Mouse (Mus musculus): Measurements from ENCODE around the gene Dnajc6. TPM values are rescaled to one million over a fixed set of nuclear protein-coding genes. Genes with fewer than 3 reads are reported as not detected.

Gene Dnajc6
- polyA plus RNA-seq, 1 experiment from 2014 or later: 0.74 TPM

DNA sequence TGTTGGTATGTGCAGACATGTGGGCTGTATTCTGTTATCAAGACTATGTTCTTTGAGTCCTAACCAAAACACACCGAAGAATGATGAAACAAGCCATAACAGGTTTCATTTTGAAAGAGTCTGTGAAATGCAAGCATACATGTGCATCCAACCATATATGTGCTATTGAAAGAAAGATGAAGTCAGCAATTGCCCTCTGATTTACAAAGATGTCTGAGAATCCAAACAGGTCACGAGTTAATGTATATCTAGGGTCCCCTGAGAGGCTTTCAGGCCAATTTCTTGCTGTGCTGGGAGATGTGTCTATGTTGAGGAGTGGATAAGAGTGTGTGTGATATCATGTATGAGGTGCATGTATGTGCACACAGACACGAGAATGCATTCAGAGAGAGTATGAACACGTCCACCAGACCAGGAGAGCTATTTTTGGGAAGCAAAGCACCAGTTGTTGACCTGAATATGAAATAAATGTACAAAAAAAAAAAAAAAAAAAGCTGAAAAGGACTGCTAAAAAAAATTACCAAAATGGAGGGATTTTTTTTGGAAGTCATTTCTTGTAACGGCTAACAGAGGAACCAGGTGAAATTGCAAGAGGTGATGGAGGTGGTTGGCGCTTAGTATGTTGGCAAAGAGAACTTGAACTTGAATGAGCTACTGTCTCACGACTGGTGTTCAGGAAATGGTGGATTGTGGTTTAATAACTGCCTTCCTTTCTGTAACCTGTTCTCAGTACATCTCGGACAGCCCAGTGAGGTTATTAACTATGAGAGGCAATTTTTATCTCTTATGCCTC, 13.9 kb downstream of the Dnajc6 start:
- H3K4me3 ChIP-seq (ENCODE audit: low read length): no peak overlapping the region
- ATAC-seq (ENCODE audit: low FRiP score, low TSS enrichment): no peak
- no peak overlapping the region for H3K27ac ChIP-seq (ENCODE audit: low read depth, low read length)
- H3K9ac ChIP-seq (ENCODE audit: low read depth, low read length): no peak overlapping the region
- H3K36me3 ChIP-seq (ENCODE audit: control insufficient read depth, insufficient read depth, low read length): no peaks in the 10 kb centered on the region
- H3K4me1 ChIP-seq (ENCODE audit: control insufficient read depth, insufficient read depth, low read length): no peaks in the 10 kb centered on the region
- no peaks in the 10 kb centered on the region for H3K9me3 ChIP-seq (ENCODE audit: control insufficient read depth, low read length)
- H3K4me2 ChIP-seq (replicated peaks; ENCODE audit: low read depth, low read length): no peak overlapping the region
- H3K27me3 ChIP-seq (ENCODE audit: control insufficient read depth, insufficient read depth, low read length): peaks cover 8% of the 10 kb centered on the region
- whole genome bisulfite sequencing: 84% methylated on average over 8 of the region's 8 CpGs

DNA sequence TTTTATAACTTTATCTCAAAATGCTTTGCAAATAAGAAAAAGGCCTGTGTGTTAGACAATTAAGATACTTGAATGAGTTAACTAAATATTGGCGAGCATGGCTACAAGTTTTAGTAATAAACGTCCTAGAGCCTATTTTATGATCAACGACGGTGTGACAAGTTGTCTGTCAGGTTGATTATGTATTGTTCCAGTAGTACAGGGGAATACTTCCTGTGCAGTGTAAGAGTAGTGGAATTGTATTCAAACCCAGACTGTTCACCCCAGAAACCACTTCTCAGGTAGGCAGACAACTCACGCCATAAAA, 14.4 kb downstream of the Dnajc6 start:
- H3K4me3 ChIP-seq (ENCODE audit: low read length): no peak overlapping the region
- no peaks in the 10 kb centered on the region for H3K36me3 ChIP-seq (ENCODE audit: control insufficient read depth, insufficient read depth, low read length)
- ATAC-seq (ENCODE audit: low FRiP score, low TSS enrichment): no peak
- no peaks in the 10 kb centered on the region for H3K4me1 ChIP-seq (ENCODE audit: control insufficient read depth, insufficient read depth, low read length)
- peaks cover 8% of the 10 kb centered on the region for H3K27me3 ChIP-seq (ENCODE audit: control insufficient read depth, insufficient read depth, low read length)
- no peak overlapping the region for H3K4me2 ChIP-seq (replicated peaks; ENCODE audit: low read depth, low read length)
- H3K9me3 ChIP-seq (ENCODE audit: control insufficient read depth, low read length): no peaks in the 10 kb centered on the region
- H3K27ac ChIP-seq (ENCODE audit: low read depth, low read length): no peak overlapping the region
- WGBS: 73% methylated on average over 5 of the region's 5 CpGs
- no peak overlapping the region for H3K9ac ChIP-seq (ENCODE audit: low read depth, low read length)

DNA sequence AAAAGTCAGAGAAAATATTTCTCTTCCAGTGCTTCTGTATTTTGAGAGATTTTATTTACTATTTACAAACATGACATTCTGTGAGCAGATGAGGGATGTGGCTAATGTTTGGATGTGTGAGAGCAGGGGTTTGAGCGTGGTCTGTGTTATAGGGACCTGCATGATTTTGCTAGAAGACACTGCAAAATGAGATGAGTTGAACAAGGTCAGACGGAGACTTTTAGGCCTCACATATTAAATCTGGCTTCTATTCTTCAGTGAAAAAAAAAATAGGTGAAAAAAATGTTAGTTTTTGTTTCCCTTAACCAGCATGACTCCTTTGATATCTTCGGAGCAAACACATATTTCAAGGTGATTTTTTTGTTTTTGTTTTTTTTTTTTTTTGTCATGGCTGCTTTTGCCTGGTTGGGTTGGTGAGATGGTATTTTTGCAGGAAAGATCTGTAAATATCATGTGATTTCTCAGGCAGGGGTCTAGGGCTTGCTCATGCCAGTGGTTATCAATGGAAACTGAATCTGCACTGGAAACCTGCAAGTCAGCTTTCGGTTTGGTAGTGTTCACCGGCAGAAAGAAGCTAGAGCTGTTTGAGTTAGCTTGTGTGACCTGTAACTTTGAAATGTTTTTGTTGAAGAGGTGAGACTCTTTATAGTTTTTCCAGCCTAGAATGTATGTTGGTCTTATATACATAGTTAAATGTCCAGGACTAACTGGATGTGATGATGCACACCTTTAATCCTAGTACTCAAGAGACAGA, 15.5 kb downstream of the Dnajc6 start:
- H3K27ac ChIP-seq (ENCODE audit: low read depth, low read length): no peak overlapping the region
- 88% methylated on average over 5 of the region's 5 CpGs for WGBS
- ATAC-seq (ENCODE audit: low FRiP score, low TSS enrichment): no peak
- H3K4me2 ChIP-seq (replicated peaks; ENCODE audit: low read depth, low read length): no peak overlapping the region
- no peak overlapping the region for H3K9ac ChIP-seq (ENCODE audit: low read depth, low read length)
- H3K27me3 ChIP-seq (ENCODE audit: control insufficient read depth, insufficient read depth, low read length): peaks cover 8% of the 10 kb centered on the region
- no peaks in the 10 kb centered on the region for H3K9me3 ChIP-seq (ENCODE audit: control insufficient read depth, low read length)
- H3K4me3 ChIP-seq (ENCODE audit: low read length): no peak overlapping the region
- no peaks in the 10 kb centered on the region for H3K4me1 ChIP-seq (ENCODE audit: control insufficient read depth, insufficient read depth, low read length)
- H3K36me3 ChIP-seq (ENCODE audit: control insufficient read depth, insufficient read depth, low read length): no peaks in the 10 kb centered on the region

DNA sequence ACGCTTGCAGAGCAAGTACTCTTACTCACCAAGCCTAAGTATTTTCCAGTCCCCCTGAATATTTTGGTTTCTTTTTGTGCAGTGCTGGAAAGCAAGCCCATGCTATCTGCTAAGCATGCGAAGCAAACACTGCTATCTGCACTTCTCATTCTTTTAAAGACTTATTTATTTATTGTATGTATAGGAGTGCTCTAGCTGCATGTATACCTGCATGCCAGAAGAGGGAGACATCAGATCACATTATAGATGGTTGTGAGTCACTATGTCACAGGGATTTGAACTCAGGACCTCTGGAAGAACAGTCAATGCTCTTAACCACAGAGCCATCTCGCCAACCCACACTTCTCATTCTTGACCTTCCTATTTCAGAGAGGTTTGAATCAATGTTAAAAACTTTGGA, 16.8 kb downstream of the Dnajc6 start:
- H3K4me1 ChIP-seq (ENCODE audit: control insufficient read depth, insufficient read depth, low read length): no peaks in the 10 kb centered on the region
- H3K27me3 ChIP-seq (ENCODE audit: control insufficient read depth, insufficient read depth, low read length): peaks cover 8% of the 10 kb centered on the region
- H3K4me2 ChIP-seq (replicated peaks; ENCODE audit: low read depth, low read length): no peak overlapping the region
- no peak overlapping the region for H3K9ac ChIP-seq (ENCODE audit: low read depth, low read length)
- ATAC-seq (ENCODE audit: low FRiP score, low TSS enrichment): no peak
- no peaks in the 10 kb centered on the region for H3K9me3 ChIP-seq (ENCODE audit: control insufficient read depth, low read length)
- 89% methylated on average over 3 of the region's 3 CpGs for WGBS
- H3K36me3 ChIP-seq (ENCODE audit: control insufficient read depth, insufficient read depth, low read length): no peaks in the 10 kb centered on the region
- H3K4me3 ChIP-seq (ENCODE audit: low read length): no peak overlapping the region
- H3K27ac ChIP-seq (ENCODE audit: low read depth, low read length): no peak overlapping the region

DNA sequence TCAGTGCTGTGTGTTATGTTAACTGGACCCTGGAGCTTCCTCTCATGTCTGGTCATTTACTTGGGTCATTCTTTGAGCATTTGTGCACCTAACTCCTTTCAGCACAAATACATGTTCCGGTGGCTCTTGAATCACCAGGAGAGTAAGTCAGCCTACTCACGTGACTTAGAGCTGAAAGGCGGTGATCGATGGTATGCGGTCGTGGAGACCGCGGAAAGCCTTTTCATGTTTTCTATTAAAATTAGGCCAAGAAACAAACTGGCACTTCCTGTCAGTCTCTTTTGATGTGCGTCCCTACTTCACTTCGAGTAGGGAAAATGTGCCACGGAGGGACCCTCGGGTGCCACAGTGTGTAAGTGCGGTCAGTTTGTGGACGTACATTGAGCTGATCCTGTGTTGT, 19.4 kb downstream of the Dnajc6 start:
- Histone ChIP-seq H3K9ac (ENCODE audit: low read depth, low read length) (no peak overlapping the region), H3K36me3 (ENCODE audit: control insufficient read depth, insufficient read depth, low read length) (no peaks in the 10 kb centered on the region), H3K27ac (ENCODE audit: low read depth, low read length) (no peak overlapping the region), H3K4me3 (ENCODE audit: low read length) (no peak overlapping the region), H3K4me1 (ENCODE audit: control insufficient read depth, insufficient read depth, low read length) (no peaks in the 10 kb centered on the region), H3K9me3 (ENCODE audit: control insufficient read depth, low read length) (no peaks in the 10 kb centered on the region), H3K27me3 (ENCODE audit: control insufficient read depth, insufficient read depth, low read length) (no peaks in the 10 kb centered on the region), H3K4me2 (replicated peaks; ENCODE audit: low read depth, low read length) (no peak overlapping the region)
- ATAC-seq (ENCODE audit: low FRiP score, low TSS enrichment): no peak
- 95% methylated on average over 14 of the region's 14 CpGs for WGBS

DNA sequence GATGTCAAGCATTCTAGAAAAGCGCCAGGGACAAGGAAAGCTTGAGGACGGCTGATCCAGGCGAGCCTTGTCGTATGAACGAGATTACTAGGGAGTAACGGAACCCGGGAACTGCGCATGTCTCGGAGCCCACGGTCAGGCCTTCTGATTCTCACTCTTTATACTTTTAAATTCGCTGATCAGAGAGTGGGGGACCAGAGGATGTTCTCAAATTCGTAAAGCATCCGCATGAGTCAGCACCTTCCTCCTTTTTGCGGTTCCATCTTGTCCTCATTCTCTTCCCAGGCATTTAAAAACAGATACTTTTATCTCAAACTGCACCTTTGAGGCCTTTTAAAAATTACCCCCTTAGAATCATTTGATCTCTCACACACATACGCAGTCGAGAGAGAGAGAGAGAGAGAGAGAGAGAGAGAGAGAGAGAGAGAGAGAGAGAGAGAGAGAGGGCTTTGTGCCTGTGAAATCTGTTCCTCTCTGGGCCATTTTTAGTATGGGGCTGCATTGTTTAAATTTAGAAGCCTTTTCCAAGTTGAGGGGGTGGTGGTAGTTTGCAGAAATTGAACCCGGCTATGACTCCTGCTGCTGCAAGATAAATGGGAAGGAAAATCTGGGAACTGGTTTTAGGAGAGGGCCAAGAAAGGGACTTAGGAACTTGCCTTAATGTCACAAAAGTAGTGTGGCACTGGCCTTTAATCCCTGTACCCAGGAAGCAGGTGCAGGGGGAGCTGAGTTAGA, 20.2 kb downstream of the Dnajc6 start:
- no peak overlapping the region for H3K9ac ChIP-seq (ENCODE audit: low read depth, low read length)
- H3K27ac ChIP-seq (ENCODE audit: low read depth, low read length): no peak overlapping the region
- H3K27me3 ChIP-seq (ENCODE audit: control insufficient read depth, insufficient read depth, low read length): no peaks in the 10 kb centered on the region
- H3K36me3 ChIP-seq (ENCODE audit: control insufficient read depth, insufficient read depth, low read length): no peaks in the 10 kb centered on the region
- H3K9me3 ChIP-seq (ENCODE audit: control insufficient read depth, low read length): no peaks in the 10 kb centered on the region
- no peak overlapping the region for H3K4me2 ChIP-seq (replicated peaks; ENCODE audit: low read depth, low read length)
- ATAC-seq (ENCODE audit: low FRiP score, low TSS enrichment): no peak
- no peak overlapping the region for H3K4me3 ChIP-seq (ENCODE audit: low read length)
- no peaks in the 10 kb centered on the region for H3K4me1 ChIP-seq (ENCODE audit: control insufficient read depth, insufficient read depth, low read length)
- 89% methylated on average over 17 of the region's 17 CpGs for WGBS

DNA sequence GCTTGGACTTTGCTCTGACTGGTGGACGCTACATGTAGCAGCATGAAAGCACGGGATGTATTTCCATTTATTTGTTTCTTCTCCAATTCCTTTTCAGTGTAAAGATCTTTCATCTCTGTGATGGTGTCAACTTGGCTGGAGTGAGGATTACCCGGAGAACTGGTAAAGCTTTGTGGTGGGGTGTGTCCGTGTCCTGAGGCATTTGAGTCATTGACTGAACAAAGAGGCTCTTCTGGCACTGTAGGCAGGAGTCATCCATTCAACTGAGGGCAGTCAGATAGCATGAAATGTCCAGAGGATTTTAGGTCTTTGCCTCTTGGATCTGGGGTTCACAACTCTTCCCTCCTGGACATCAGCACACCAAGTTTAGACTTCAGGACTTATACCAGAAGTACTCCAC, 35.5 kb downstream of the Dnajc6 start:
- Histone ChIP-seq H3K27ac (ENCODE audit: low read depth, low read length) (no peak overlapping the region), H3K4me3 (ENCODE audit: low read length) (no peak overlapping the region), H3K27me3 (ENCODE audit: control insufficient read depth, insufficient read depth, low read length) (no peaks in the 10 kb centered on the region), H3K9me3 (ENCODE audit: control insufficient read depth, low read length) (no peaks in the 10 kb centered on the region), H3K4me2 (replicated peaks; ENCODE audit: low read depth, low read length) (no peak overlapping the region), H3K36me3 (ENCODE audit: control insufficient read depth, insufficient read depth, low read length) (no peaks in the 10 kb centered on the region), H3K4me1 (ENCODE audit: control insufficient read depth, insufficient read depth, low read length) (no peaks in the 10 kb centered on the region), H3K9ac (ENCODE audit: low read depth, low read length) (no peak overlapping the region)
- ATAC-seq (ENCODE audit: low FRiP score, low TSS enrichment): no peak
- 87% methylated on average over 4 of the region's 4 CpGs for WGBS

DNA sequence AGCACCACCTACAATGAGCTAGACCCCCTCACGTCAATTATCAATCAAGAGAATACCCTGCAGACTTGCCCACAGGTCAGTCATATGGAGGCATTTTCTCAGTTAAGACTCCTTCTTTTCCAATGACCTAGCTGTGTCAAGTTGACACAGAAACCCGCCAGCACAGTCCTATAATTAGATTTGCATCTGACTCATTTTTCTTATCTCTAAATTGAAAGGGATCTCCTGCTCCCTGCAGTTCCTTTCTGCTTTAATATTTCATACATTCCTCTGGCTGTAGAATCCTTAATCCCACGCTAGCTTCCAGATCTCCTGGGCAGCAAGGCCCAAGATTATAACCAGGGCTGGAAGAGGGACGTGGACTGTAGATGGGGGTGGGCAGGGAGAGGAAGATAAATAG, 44.1 kb downstream of the Dnajc6 start:
- Histone ChIP-seq H3K9ac (ENCODE audit: low read depth, low read length) (no peak overlapping the region), H3K9me3 (ENCODE audit: control insufficient read depth, low read length) (no peaks in the 10 kb centered on the region), H3K27me3 (ENCODE audit: control insufficient read depth, insufficient read depth, low read length) (no peaks in the 10 kb centered on the region), H3K4me1 (ENCODE audit: control insufficient read depth, insufficient read depth, low read length) (no peaks in the 10 kb centered on the region), H3K4me3 (ENCODE audit: low read length) (no peak overlapping the region), H3K27ac (ENCODE audit: low read depth, low read length) (no peak overlapping the region), H3K36me3 (ENCODE audit: control insufficient read depth, insufficient read depth, low read length) (no peaks in the 10 kb centered on the region), H3K4me2 (replicated peaks; ENCODE audit: low read depth, low read length) (no peak overlapping the region)
- 86% methylated on average over 4 of the region's 4 CpGs for WGBS
- no peak for ATAC-seq (ENCODE audit: low FRiP score, low TSS enrichment)

Measured in kidney, embryonic 14.5 days (tissue).